Mouse (Mus musculus) midbrain, postnatal 0 days (tissue): ENCODE measurements around the gene Nfatc4. TPM values are rescaled to one million over a fixed set of nuclear protein-coding genes. Genes with fewer than 3 reads are reported as not detected.
A peak's percentile ranks its signal among the peaks of the same experiment; 100 is the strongest.

Source experiments
- ATAC-seq: fragments of 200-750 bp; cut with Nextera tagmentation; 2 replicates; pipeline ENCODE4 v1.8.0; 2017; ENCODE audit warnings: moderate number of reproducible peaks, mild to moderate bottlenecking, moderate TSS enrichment, moderate library complexity; ENCODE audit not compliant: low FRiP score
- DNase-seq: peaks from one replicate; pipeline ENCODE4 v3.0.0-alpha.2; 2015; ENCODE audit warnings: low spot score
- H3K27ac ChIP-seq: fragments of 300-500 bp; sonication (generic); 2 replicates; pipeline ENCODE4 v1.5.1; 2014; ENCODE audit warnings: low read depth, mild to moderate bottlenecking, low read length, mixed read lengths
- H3K27me3 ChIP-seq: fragments of 300-500 bp; sonication (generic); 2 replicates; pipeline ENCODE4 v1.6.1; 2014; ENCODE audit warnings: low read length, control low read depth, mixed read lengths; ENCODE audit not compliant: insufficient read depth
- H3K36me3 ChIP-seq: fragments of 300-500 bp; sonication (generic); 2 replicates; pipeline ENCODE4 v1.6.1; 2014; ENCODE audit warnings: low read length, control low read depth, mixed read lengths; ENCODE audit not compliant: insufficient read depth
- H3K4me1 ChIP-seq: fragments of 300-500 bp; sonication (generic); 2 replicates; pipeline ENCODE4 v1.6.1; 2014; ENCODE audit warnings: mild to moderate bottlenecking, control low read depth, antibody characterized with exemption, low read length, mixed read lengths; ENCODE audit not compliant: insufficient read depth
- H3K4me2 ChIP-seq: fragments of 300-500 bp; sonication (generic); 2 replicates; pipeline ENCODE4 v1.6.1; 2014; ENCODE audit warnings: low read depth, mild to moderate bottlenecking, low read length, mixed read lengths; ENCODE audit not compliant: poor library complexity, severe bottlenecking
- H3K4me3 ChIP-seq: fragments of 300-500 bp; sonication (generic); 2 replicates; pipeline ENCODE4 v1.5.1; 2014; ENCODE audit warnings: low read depth, mild to moderate bottlenecking, low read length, moderate library complexity
- H3K9ac ChIP-seq: fragments of 300-500 bp; sonication (generic); replicated peaks from 2 replicates; pipeline ENCODE4 v1.6.1; 2014; ENCODE audit warnings: mild to moderate bottlenecking, low read length, moderate library complexity, mixed read lengths; ENCODE audit not compliant: poor library complexity, severe bottlenecking
- H3K9me3 ChIP-seq: fragments of 300-500 bp; sonication (generic); 2 replicates; pipeline ENCODE4 v1.6.1; 2016; ENCODE audit warnings: low read length, control low read depth
- CTCF ChIP-seq: IDR thresholded peaks from 2 replicates; pipeline ENCODE4 v1.5.1; 2016; ENCODE audit warnings: antibody characterized with exemption, mild to moderate bottlenecking
- WGBS: fragments of 180-500 bp; shearing (Covaris S2); extraction: QIAGEN DNeasy Blood & Tissue Kit; methylation state at CpG from one replicate; pipeline ENCODE4 v1.1.7; 2014; 5-methylcytosine and 5-hydroxymethylcytosine counted together
- polyA plus RNA-seq: library from polyadenylated mRNA; unstranded; fragments of >200 nt; fragmentation: Nextera tagmentation; extraction: Ambion mirVana; gene quantifications from 2 replicates; pipeline ENCODE4 v1.2.1, GENCODE M21; 2015
- total RNA-seq: library from RNA; depleted of rRNA; stranded (reverse); fragments of >200 nt; gene quantifications from 2 replicates; pipeline ENCODE4 v1.2.3, GENCODE M21; 2014

Gene Nfatc4
- total and polyA plus RNA-seq, 2 experiments from 2014 or later: 4.2 to 12.9 TPM

GRCm38 (mm10) chr14:55814885-55815284, 8.1 kb upstream of the Nfatc4 start:
- no peak for TF ChIP-seq CTCF
- Histone ChIP-seq H3K27me3 (no peaks in the 10 kb centered on the region), H3K4me2 (peak overlapping the region; percentile 49), H3K4me1 (no peaks in the 10 kb centered on the region), H3K36me3 (no peaks in the 10 kb centered on the region), H3K9ac (peak overlapping the region; percentile 9; the same call in 1 of the 2 replicates), H3K9me3 (no peaks in the 10 kb centered on the region), H3K4me3 (peak overlapping the region; percentile 41), H3K27ac (peak overlapping the region; percentile 51; the same call in 1 of the 2 replicates)
- 32% methylated on average over 16 of the region's 16 CpGs for WGBS
- ATAC-seq (peak; percentile 88), DNase-seq (peak; percentile 91)

GRCm38 (mm10) chr14:55815310-55815751, 7.6 kb upstream of the Nfatc4 start:
- DNase-seq (peak; percentile 72), ATAC-seq (peak; percentile 76)
- H3K4me2 ChIP-seq: peak overlapping the region; percentile 49
- H3K27me3 ChIP-seq: no peaks in the 10 kb centered on the region
- H3K4me3 ChIP-seq: peak overlapping the region; percentile 41
- peak overlapping the region; percentile 9; the same call in 1 of the 2 replicates for H3K9ac ChIP-seq
- peak overlapping the region; percentile 51; the same call in 1 of the 2 replicates for H3K27ac ChIP-seq
- H3K9me3 ChIP-seq: no peaks in the 10 kb centered on the region
- H3K36me3 ChIP-seq: no peaks in the 10 kb centered on the region
- H3K4me1 ChIP-seq: no peaks in the 10 kb centered on the region
- TF ChIP-seq CTCF: no peak
- WGBS: 16% methylated on average over 17 of the region's 17 CpGs

DNA sequence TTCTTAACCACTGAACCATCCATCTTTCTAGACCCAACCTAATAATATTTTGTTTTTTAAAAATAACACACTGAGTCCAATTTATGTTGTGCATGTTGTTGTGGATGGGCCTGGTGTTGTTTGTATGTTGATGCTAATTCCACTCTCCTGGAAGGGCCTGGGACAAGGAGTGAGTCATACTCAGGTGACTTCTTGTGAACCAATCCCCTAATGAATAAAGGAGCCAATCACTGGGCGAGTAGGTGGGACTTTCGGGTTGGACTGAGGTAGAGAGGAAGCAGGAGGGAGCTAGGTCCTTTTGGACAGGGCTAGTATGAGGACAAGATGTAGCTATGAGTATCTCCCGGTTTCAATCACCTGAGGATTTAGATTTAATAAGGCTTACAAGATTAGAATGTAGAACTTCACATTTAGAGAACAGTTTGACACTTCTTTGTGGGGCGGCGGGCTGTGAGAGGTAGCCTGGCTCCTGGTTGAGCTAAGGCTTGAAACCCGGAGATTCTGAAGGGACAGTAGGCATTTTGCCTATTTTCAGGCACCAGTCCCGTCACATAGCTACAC, 3.0 kb upstream of the Nfatc4 start:
- no peak overlapping the region for H3K9ac ChIP-seq
- DNase-seq: no peak
- H3K4me1 ChIP-seq: peaks cover 7% of the 10 kb centered on the region; the same call in 1 of the 2 replicates
- 80% methylated on average over 7 of the region's 7 CpGs for WGBS
- H3K9me3 ChIP-seq: no peaks in the 10 kb centered on the region
- H3K27me3 ChIP-seq: 0 out of 2 replicates have a peak, but pooled peaks cover 7% of the 10 kb centered on the region
- no peak overlapping the region for H3K27ac ChIP-seq
- H3K4me3 ChIP-seq: no peak overlapping the region
- H3K4me2 ChIP-seq: no peak overlapping the region
- no peak for ATAC-seq
- TF ChIP-seq CTCF: no peak
- H3K36me3 ChIP-seq: no peaks in the 10 kb centered on the region

DNA sequence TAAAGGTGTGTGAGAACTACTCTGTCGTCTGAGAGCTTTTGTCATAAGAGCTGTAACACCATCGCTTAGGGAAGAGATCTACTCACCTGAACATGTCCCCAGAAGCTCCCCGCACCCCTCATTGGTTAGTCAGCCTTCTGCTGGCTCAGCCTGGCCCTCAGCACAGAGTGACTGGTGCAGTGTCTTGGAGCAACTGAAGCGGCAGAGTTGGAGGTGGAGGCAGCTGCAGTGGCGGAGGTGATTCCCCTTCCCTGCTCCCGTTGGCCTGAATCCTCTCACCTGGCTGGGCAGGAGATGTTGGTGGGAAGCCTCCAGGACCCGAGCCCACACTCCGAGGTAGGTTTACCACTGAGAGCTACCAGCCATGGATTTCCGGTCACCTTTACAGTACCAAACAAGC, 2.4 kb upstream of the Nfatc4 start:
- WGBS: 85% methylated on average over 9 of the region's 9 CpGs
- H3K4me2 ChIP-seq: no peak overlapping the region
- no peak overlapping the region for H3K4me3 ChIP-seq
- H3K27me3 ChIP-seq: 0 out of 2 replicates have a peak, but pooled peaks cover 9% of the 10 kb centered on the region
- peaks cover 14% of the 10 kb centered on the region; the same call in 1 of the 2 replicates for H3K4me1 ChIP-seq
- no peak overlapping the region for H3K27ac ChIP-seq
- no peak for ATAC-seq
- no peak for TF ChIP-seq CTCF
- no peak for DNase-seq
- H3K9me3 ChIP-seq: no peaks in the 10 kb centered on the region
- H3K36me3 ChIP-seq: no peaks in the 10 kb centered on the region
- no peak overlapping the region for H3K9ac ChIP-seq

GRCm38 (mm10) chr14:55822435-55822990, 431 bp upstream of the Nfatc4 start:
- ATAC-seq (no peak), DNase-seq (peak; percentile 85)
- no peaks in the 10 kb centered on the region for H3K9me3 ChIP-seq
- H3K4me2 ChIP-seq: peak overlapping the region; percentile 98
- peaks cover 19% of the 10 kb centered on the region; the same call in 1 of the 2 replicates for H3K4me1 ChIP-seq
- no peak overlapping the region for H3K27ac ChIP-seq
- 6% methylated on average over 13 of the region's 13 CpGs for WGBS
- H3K4me3 ChIP-seq: peak overlapping the region; percentile 58
- peak overlapping the region; percentile 61; the same call in 1 of the 2 replicates for H3K9ac ChIP-seq
- H3K27me3 ChIP-seq: peaks cover 15% of the 10 kb centered on the region; the same call in 1 of the 2 replicates
- TF ChIP-seq CTCF: peak; percentile 95
- H3K36me3 ChIP-seq: no peaks in the 10 kb centered on the region

DNA sequence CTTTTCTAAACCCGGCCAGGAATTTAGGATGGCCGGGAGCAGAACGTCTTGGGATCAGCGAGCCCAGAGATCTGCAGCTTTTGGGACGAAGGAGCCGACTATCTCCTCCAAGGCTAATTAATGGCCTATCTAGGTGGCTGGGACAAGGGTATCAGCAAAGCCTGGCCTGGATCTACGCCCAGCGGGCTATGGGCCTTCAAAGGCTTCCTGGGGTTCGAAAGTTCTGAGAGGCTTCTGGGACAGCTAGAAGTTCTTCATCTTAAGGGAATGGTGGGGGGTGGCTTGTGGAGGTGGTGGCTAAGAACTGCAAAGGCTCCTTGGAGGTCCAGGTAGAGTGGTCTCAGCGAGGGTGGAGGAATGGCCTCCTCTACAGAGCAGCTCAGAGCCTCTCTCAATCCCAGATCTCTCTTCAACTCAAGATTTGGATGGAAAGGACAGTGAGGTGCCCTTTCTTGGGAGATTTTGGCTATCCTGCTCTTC, 1.1 kb downstream of the Nfatc4 start:
- Histone ChIP-seq H3K4me3 (peak overlapping the region; percentile 58), H3K9ac (peak overlapping the region; percentile 61; the same call in 1 of the 2 replicates), H3K4me1 (peaks cover 19% of the 10 kb centered on the region; the same call in 1 of the 2 replicates), H3K27ac (peak overlapping the region; percentile 62), H3K9me3 (no peaks in the 10 kb centered on the region), H3K27me3 (peaks cover 15% of the 10 kb centered on the region; the same call in 1 of the 2 replicates), H3K36me3 (no peaks in the 10 kb centered on the region), H3K4me2 (peak overlapping the region; percentile 98)
- ATAC-seq: 0 out of 2 replicates have a peak, but pooled peaks have one; percentile 8
- WGBS: 5% methylated on average over 10 of the region's 10 CpGs
- TF ChIP-seq CTCF: no peak
- peak; percentile 41 for DNase-seq
